Mouse (Mus musculus): ENCODE data around the gene Arhgdib.

The Arhgdib gene

DNA sequence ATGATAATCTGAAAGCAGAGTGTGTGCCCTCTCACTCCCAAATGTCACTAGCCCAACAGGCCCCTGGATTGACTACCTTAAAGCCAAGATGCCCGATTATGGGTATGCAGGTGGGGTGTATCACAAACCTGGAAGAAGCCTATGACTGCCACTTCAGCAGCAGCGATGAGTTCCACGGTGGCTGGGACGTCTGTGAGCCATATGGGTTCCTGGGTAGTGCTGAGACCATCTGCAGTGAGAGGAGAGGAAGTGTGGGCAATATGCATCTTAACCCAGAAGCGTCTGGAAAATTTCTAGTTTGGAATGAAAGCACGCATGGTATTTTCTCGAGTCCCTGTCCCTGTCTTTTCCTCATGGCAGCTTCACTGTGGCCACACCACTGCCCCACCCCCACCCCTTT lies 20.1 kb downstream of the Arhgdib start:
- no peak for DNase-seq (ENCODE audit: extremely low spot score, low spot score)

DNA sequence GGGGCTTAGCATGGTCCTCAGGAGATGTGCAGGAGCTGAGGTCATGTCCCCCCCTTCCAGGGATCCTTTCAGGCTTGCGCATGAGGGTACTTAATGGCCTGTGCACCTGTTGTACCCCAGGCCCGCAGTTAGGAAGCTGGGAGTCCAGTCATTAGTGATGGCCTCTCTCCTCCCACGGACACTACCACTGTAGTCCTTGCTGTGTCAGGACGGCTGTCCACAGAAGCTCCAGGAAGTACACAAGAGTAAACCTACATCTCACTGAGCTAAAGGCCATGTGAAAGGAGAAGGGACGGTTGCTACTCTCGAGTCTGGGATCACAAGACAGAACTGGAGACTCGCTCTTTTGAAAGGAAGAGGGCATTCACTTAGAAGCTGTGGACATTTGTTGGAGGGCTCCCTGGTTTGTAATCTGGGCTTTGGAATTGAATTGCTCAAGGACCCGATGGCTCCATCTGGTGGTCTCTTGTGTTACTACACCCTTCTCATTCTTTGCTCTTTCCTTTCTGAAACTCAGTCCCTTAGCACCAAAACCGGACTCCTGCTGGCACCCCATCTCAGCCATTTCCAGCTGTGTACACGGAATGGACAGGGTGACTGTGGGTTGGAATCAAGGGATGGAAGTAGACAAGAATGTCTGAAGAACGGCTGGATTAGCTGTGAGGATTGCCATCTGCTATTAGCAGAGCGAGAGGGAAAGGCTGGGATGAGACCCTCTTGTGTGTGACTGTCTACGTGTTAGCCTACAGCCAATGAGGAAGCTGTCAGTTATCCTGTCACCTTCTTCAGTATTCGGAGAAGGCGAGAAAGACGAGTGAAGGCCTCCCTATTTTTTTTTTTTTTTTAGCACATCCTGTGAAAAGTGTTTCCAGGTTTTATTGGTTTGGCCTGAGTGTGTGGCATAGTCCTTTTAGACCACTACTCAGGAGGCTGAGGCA lies 21.1 kb downstream of the Arhgdib start:
- DNase-seq (ENCODE audit: extremely low spot score, low spot score), result peak; percentile 65

DNA sequence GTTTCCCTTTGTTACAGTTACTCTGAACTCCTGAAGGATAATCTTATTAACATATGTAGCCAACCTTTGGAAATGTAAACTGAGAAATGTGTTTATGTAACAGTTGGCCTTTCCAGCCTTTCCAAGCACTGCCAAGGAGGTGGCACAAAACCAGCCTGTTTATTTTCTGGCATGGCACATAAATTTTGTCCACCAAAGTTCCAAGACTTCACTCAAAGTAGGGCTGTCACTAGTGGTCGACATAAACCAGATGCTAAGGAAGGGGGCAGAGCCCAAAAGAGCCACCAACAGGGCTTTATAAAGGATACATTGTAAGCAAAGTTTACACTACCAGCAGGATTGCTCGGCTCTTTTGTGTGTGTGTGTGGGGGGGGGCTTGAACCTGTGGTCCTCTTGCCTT lies 23.8 kb downstream of the Arhgdib start:
- DNase-seq (ENCODE audit: extremely low spot score, low spot score), result no peak

DNA sequence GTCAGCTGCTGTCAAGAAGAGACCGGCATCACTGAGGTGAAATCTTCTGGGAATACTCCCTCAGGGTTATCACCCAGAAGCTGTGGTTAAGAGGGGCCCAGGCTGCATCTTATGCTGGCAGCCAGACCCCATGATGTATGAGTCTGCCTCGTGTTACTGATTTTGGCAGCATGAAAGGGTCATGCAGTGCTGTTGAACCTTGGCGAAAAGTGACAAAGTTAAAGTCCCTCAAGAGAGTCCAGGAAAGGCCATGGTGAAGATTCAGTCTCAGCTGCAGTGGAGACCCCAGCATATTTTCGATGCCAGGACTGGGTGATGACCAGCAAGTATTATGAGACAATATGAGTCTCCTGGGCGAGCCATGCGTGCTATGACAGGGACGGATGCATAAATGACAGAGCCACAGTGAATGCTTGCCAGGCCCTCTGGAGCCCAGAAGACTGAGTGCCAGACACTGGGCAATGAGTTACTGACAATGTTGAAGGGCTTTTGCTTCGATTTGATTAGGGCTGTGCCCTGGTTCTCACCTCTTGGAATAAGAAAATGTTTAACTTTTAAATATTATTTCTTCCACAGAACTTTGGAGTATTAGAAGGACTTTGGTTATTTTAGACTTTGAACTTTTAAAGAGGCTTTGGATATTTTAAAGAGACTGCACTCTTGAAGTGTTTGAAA lies 25.8 kb downstream of the Arhgdib start:
- DNase-seq (ENCODE audit: extremely low spot score, low spot score), result no peak

DNA sequence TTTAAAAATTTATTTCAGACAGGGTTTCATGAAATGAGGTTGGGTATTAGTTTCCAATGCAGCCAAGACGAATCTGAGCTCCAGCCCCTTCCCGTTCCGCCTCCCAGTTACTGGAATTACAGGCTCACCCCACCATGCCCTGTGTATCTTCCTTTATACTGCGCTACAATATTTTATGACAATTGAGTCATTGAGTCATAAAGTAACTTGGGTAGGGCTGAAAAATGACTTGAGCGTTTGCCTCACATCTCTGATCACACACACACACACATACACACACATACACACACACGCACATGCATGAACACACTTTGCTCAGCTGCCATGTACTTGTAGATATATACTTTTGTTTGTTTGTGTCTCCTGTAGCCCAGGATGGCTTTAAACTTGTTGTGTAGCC lies 27.5 kb downstream of the Arhgdib start:
- no peak for DNase-seq (ENCODE audit: extremely low spot score, low spot score)

DNA sequence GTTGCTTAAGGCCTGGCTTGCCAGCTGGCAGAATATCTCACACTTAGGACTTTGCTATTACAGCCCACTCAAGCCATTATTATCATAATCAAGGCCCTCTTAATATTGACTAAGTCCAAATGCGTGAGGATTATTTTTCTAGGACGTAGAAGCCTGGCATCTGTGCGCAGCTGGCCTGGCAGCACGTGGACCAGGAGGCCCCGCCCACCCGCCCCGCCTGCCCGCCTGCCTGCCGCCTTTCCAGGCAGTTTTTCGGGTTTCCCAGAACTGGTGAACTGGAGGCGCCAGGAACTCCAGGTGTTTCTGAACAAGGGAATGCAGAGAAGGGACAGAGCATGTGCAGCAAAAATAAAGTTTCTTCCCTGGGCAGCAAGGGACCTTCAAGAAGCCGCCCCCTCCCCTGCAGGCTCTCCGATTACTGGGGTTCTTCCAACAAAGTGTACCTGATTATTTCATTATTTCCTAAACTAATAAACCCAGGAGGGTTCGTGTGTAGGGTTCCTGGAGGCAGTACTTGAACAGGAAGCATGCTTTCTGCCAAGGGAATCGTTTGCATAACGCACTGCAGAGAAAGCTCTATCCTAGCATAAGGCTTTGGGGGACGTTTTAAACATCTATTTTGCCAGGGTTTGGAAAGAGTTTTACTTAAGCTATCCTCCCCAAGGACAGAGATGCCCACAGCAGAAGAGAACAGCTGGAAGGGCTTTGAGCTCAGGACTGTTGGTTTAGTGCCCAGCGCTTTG lies 28.1 kb downstream of the Arhgdib start:
- DNase-seq (ENCODE audit: extremely low spot score, low spot score), result peak; percentile 38

DNA sequence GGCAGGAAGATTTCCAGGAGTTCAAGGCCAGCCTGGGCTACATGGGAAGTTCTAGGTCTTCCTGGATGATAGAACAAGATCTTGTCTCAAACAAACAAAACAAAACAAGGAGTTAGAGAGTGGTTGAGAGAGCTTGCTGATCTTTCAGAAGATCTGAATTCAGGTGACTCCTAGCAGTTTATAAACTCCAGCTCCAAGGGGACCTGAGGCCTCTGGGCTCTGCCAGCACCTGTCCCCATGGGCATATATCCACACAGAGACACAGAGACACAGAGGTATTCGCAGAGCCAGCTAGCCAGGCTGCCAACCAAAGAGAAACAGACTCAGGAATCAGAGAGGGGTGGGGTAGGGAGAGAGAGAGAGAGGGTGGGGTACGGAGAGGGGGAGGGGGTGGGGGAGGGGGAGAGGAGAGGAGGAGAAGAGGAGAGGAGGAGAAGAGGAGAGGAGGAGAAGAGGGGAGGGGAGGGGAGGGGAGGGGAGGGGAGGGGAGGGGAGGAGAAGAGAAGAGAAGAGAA lies 28.9 kb downstream of the Arhgdib start:
- no peak for DNase-seq (ENCODE audit: extremely low spot score, low spot score)

DNA sequence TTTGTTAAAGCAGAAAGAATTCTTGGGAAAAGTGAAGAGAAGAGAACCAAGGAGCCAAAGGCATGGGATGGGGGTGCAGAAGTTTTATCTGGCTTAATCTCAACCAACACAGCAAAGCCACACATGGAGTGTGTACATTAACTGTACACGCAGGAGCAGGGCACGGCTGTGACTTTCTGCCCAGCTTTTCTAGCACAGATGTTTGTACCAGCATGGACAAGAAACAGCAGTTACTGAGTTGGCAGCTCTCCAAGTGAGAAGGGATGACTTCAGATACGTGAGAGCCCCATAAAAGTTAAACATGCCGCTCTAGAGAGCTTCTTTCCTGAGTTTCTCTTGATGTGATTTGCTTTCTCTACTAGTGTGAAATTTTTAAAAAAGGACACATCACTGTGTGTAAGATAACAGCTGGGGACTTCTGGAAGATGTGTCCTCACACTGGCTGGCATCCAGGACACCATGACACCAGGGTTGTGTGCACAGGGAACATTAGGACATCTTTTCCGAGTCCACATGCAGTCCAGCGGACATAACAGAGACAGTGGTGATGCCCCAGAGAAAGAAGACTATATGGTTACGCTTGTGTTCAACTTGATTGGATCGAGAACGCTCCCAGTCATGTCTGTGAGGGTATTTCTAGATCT lies 31.3 kb downstream of the Arhgdib start:
- DNase-seq (ENCODE audit: extremely low spot score, low spot score), result no peak

DNA sequence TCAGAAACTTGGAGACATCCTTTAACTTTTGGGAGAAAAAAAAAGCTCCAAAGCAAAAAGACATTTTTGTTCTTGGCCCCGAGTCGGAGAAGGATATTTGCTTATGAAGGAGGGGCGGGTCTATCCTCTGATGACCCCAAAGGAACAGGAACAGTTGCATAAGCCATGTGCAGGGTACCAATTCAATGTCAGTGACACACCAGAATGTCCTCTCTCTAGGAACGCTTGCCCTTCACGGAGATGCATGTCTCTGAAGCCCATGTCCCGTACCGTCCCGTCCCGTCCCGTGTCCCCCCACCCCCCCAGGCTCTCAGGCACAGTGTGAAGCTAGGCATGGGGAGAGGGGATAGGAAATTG lies 34.8 kb downstream of the Arhgdib start:
- DNase-seq (ENCODE audit: extremely low spot score, low spot score), result no peak

DNA sequence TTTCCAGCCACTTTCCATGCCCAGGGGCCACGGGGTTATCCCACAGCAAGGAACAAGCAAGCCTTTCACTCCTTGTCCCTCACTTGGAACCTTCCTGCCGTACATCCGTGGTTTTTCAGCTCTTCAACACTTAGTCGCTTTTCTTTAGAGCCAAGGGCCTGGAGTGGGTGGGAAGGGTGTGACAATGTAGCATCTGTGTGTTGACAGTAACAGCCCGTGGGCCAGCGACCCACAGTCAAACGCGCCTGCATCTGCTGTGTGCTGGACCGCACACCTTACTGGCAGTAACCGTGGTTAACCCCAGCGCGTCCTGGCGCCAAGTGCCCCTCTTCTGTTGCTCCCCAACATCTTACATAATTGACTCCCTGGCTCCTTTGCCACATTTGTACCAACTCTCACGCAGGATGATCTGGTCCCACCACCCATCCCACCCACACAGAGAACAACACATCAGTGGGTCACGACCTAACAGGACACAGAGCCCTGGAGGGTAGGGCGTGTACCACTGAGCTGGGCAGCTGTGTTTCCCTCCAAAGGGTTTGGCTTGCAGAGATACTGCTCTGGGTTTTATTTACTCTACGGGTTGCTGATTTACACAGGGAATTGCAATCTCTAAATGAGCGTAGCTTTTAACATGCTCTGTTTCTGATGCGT lies 35.3 kb downstream of the Arhgdib start:
- DNase-seq (ENCODE audit: extremely low spot score, low spot score), result no peak

DNA sequence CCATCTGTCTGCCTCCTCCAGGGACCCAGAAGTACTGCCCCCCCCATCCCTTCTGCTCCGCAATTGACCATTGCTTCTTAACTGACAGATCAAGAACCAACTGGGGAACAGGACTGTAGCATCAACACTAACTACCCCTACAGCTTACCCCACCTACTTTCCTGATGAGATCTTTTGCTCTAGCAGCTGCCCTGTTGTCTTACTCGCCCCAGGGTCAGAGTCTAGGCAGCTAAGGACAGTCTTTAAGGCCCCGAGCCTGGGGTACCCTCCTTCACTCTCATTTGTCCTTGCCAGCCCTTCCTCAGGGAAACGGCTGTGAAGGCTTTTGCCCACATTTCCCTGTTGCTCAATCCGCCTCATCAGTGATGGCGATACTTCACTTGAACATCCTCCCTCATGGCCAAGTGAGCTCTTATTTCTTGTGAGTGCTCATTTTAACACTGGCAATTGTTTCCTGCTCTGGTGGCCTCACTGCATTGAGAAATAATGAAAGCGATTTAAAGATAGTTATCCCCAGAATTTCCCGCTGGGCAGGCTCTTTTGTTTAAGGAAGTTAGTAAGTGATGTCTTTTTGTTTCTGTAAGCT lies 37.7 kb downstream of the Arhgdib start:
- no peak for DNase-seq (ENCODE audit: extremely low spot score, low spot score)

DNA sequence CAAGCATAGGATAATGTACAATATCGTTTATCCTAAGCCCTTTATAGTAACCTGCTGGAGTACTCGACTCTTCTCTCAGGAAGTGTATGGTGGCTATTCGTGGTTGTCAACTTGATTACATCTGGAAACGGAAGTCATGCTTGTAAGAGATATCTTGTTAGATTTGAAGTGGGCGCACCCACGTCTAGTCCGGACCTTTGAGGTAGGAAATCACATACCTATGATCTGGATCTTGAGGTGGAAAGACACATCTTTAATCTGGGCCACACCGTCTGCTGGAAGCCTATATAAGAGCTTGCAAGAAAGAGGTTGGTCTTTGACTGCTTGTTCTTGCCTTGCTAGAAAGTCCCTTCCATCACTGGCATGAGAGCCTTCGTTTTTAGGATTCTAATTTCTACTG lies 39.2 kb downstream of the Arhgdib start:
- no peak for DNase-seq (ENCODE audit: extremely low spot score, low spot score)

DNA sequence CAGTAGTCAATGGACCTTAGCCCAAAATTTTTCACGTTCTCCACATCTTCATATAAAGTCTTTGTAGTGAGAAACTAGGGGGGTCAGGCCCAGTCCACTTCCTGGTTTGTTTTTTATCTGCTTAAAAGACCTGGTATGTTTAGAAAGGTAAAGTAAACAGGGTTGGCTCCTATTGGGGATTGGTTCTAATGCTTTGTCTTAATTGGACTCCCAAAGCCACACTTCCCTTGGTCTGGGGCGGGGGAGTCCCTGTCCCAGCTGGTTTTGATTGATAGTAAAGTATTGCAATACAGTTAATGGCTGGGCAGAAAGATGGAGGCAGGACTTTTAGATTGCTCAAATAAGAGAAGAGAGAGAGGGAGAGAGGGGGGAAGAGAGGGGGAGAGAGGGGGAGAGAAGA lies 40.7 kb downstream of the Arhgdib start:
- DNase-seq (ENCODE audit: extremely low spot score, low spot score), result no peak

DNA sequence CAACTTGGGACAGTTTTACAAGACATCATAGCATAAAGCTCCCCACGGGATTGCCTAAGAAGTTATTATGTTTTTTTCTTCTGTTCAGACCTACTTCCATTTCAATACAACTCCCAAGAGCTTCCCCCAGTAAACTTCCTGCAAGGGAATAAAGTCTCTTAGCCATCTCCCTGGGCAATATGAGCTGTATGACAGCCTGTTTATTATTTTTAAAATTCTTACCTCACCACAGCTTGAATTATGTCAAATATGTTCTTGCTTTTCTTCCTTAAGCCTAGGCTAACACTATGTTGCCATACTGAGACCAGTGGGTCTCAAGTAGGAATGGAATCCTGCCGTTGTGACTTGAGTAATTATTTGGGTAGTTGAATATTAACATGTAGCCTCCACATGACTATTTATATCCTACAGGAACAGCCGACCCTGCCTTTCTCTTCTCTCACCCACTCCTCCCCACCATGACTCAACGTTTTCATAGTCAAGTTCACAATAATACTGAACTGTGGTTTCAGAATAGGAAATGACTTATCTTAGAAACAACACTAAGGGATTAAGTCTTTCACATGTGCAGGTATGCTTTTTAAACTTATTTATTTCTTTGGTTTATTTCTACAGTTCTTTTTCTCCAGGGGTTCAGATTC lies 41.2 kb downstream of the Arhgdib start:
- DNase-seq (ENCODE audit: extremely low spot score, low spot score), result no peak

DNA sequence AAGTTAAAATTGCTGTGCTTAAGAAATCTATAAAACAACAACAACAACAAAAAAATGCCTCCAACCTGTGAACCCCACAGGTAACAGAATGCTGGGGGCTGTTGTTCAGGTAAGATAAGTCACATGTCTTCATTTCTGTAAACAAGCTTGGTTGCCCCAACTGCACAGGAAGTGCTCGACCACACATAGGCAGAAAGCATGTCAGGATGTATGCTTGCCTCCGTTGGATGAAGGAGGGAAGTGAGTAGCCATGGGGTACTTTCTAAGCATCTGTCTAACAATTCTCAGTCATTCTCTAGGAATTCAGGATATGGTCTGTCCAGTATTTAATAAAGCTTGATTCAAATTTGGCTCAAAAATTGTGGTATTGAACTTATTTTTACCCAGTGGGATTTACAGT lies 42.7 kb downstream of the Arhgdib start:
- DNase-seq (ENCODE audit: extremely low spot score, low spot score), result no peak

DNA sequence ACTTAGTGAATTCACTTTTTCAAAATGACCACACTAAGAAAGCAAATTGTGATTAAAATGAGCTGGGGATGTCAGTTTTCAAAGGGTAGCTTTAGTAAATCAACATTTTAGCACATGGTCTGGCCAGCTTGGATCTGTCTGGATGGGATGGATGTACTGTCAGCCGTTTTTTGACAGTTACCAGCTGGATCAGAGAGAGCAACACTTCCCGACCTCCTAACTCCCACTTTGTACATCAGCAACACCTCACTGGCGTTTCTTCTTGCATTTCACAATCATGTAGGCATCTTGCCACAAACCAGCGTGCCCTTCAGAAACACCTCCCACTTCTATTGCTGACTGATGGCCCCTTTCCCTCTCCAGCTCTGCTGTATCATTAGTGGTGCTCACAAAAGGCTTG lies 43.5 kb downstream of the Arhgdib start:
- no peak for DNase-seq (ENCODE audit: extremely low spot score, low spot score)

DNA sequence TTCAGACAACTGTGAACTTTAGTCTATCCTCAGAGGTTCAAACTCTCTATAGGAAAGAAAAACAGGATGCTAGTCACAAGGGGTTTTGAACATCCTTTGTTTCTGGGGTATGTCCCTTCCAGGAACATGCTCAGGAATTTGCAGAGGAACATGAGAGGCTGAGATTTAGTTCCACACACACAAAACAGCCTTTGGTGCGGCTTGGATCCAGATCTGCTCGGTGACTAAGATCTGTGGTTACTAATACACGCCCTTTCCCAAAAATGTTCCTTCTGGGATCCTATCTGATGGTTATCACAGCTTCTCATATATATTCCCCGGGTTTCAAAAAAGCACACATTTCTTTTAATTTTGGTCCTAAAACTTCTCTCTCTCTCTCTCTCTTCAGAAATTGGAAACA lies 43.9 kb downstream of the Arhgdib start:
- no peak for DNase-seq (ENCODE audit: extremely low spot score, low spot score)

DNA sequence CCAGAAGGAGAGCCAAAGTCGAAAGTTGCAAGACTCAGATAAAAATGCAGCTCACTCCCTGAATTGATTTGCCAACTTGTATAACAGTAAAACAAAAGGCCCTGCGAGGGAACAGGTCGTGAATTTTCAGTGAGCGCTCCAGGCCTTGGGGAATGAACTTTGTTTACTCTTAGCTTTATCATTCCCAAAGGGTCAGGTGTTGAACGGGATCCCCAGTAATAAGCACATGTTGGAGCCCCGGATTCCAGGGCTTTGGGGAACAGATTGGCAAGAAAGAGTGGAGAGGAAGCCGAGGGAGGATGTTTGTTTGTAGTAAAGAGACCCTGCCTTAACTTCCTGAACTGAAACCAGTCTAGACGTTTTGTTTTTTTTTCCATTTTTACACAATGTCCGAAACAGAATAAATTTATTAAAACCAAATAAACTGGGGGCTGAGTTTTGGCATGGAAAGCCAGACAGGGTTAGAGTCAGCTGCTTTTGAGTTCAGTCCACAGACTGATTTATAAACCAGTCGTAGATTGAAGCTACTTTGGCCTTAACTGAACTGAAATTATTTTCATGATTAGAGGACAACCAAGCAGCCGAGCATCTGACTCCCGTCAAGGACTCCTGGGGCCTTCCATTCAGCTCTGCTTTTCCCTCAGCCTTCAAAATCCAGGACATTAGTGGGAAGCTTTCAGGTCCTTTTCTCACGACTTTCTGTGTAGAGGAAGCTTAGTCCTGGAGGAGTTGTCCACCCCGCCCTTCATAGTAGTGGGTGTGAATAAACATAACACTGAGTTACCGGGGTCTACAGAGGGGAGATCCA lies 47.0 kb downstream of the Arhgdib start:
- DNase-seq (ENCODE audit: extremely low spot score, low spot score), result no peak

DNA sequence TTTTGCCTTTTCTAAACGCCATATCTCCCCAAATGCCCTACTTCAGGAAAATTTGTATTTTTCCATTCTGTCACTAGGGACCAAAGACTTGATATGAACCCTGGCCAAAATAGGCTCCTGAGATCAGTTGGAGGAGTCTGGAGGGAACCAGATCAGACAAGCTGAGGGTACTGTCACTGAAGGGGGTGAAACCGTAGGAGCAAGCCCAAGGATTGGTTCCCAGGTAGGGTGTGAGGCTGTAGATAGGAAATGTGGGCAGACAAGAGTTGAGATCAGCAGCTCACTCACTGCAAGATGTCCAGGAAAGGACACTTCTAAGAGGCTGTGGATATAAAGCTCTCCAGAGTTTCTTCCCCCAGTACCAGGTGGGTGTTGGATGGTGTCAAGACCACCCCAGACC lies 49.7 kb downstream of the Arhgdib start:
- no peak for DNase-seq (ENCODE audit: extremely low spot score, low spot score)
